Mouse (Mus musculus) kidney, adult 18-20 months (tissue): ENCODE data around the gene Nr4a1.
A peak's percentile ranks its signal among the peaks of the same experiment; 100 is the strongest.

ENCODE experiments used
- DNase-seq: peaks from one replicate; pipeline ENCODE4 v3.0.0; 2021

The Nr4a1 gene

GRCm38 (mm10) chr15:101258420-101258819 lies 4.4 kb downstream of the Nr4a1 start:
- DNase-seq: no peak

- DNase-seq: no peak
Measured at GRCm38 (mm10) chr15:101259922-101260321, 5.9 kb downstream of the Nr4a1 start.

GRCm38 (mm10) chr15:101260387-101260786 lies 6.3 kb downstream of the Nr4a1 start:
- DNase-seq: peak; percentile 54

GRCm38 (mm10) chr15:101260874-101261622 lies 7.0 kb downstream of the Nr4a1 start:
- DNase-seq: no peak

- no peak for DNase-seq
Measured at GRCm38 (mm10) chr15:101262502-101262901, 8.4 kb downstream of the Nr4a1 start.

GRCm38 (mm10) chr15:101266132-101266963 lies 12.3 kb downstream of the Nr4a1 start:
- peak; percentile 93 for DNase-seq

- peak; percentile 47 for DNase-seq
Measured at GRCm38 (mm10) chr15:101267053-101268032, 13.3 kb downstream of the Nr4a1 start.

- no peak for DNase-seq
Measured at GRCm38 (mm10) chr15:101270101-101270820, 16.2 kb downstream of the Nr4a1 start.

- DNase-seq: no peak
Measured at GRCm38 (mm10) chr15:101271107-101271506, 17.0 kb downstream of the Nr4a1 start.

GRCm38 (mm10) chr15:101271513-101271912 lies 17.4 kb downstream of the Nr4a1 start:
- DNase-seq: no peak

GRCm38 (mm10) chr15:101274380-101274779 lies 20.3 kb downstream of the Nr4a1 start:
- DNase-seq: no peak

GRCm38 (mm10) chr15:101277351-101277899 lies 23.4 kb downstream of the Nr4a1 start:
- DNase-seq: no peak

GRCm38 (mm10) chr15:101278589-101278988 lies 24.5 kb downstream of the Nr4a1 start:
- no peak for DNase-seq

GRCm38 (mm10) chr15:101279430-101279999 lies 25.4 kb downstream of the Nr4a1 start:
- no peak for DNase-seq

- no peak for DNase-seq
Measured at GRCm38 (mm10) chr15:101282471-101282870, 28.4 kb downstream of the Nr4a1 start.

- DNase-seq: peak; percentile 66
Measured at GRCm38 (mm10) chr15:101283183-101283910, 29.3 kb downstream of the Nr4a1 start.

GRCm38 (mm10) chr15:101283911-101284750 lies 30.1 kb downstream of the Nr4a1 start, which contains the start of gene Atg101:
Atg101 (plus strand) TSS chr15:101284272.
- DNase-seq: peak; percentile 92

- DNase-seq: peak; percentile 33
Measured at GRCm38 (mm10) chr15:101286129-101286770, 32.2 kb downstream of the Nr4a1 start.

GRCm38 (mm10) chr15:101287361-101287760 lies 33.3 kb downstream of the Nr4a1 start:
- no peak for DNase-seq
